Mouse (Mus musculus) liver (tissue): ENCODE results near the gene Eif1b.

Source experiments
- DNase-seq: peaks from one replicate; pipeline ENCODE4 v3.0.0-alpha.2; 2020; ENCODE audit warnings: mixed read lengths

The Eif1b gene

GRCm38 (mm10) chr9:120492010-120492399 is at the start of gene Eif1b:
Gene Eif1b, plus strand, starts transcription at chr9:120492232.
- DNase-seq: peak; percentile 34

DNA sequence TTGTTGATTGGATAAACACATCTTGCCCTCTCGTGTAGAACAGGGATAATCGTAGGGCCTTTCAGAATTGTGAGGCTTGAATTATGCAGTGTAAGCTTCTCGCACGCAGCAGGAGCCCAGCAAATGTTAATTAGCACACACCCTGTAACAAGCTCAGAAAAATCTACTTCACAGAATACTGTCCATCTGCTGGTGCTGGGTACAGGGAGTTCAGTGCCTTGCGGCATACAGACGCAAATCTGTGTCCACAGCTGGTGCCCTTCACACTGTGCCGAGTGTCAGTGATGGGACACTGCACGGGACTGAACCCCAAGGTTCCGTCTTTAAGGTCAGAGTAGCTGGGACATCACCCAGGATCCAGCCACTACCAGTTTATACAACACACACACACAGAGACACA is 47.4 kb upstream of the Eif1b start:
- no peak for DNase-seq

DNA sequence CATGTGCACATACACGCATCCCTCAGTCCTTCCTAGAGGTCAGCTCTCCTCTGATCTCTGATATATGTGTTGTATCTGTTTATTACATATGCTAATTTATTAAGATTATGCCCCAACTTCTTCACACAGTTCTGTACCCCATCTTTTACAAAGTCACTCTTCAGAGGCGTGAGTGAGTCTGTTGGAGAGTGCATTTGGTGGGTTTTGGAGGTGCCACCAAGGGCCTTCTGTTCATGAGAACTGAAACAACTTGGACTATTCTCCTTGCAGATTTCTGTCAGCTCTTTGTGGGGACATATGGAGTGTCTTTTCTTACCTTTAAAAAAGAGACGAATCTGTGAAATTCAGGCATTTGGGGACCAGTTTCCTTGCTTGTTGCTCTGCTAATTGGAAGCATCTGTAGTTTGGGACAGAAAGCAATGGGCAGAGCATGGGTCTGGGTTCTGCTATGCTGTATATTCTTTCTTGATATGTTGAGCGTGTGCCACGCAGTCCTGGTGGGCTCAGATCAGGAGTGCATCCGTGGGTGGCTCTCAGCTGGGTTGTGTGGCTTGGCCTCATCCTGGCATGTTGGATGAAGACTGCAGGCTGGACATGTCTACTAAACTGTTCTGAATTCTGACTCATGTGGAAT is 42.2 kb upstream of the Eif1b start:
- DNase-seq: no peak

- DNase-seq: no peak
Observed at GRCm38 (mm10) chr9:120455768-120456655, 36.0 kb upstream of the Eif1b start.

DNA sequence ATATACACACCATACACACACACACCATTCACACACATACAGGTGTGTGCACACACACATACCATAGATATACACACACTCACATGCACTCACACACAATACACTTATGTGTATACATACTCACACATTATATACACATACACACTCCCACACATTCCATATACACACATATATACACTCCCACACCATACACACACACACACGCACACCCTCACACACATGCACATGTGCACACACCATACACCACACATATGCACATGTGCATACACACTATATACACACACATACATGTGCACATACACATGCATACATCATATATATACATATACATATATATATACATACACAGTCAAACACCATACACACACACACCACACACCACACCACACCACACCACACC is 21.6 kb upstream of the Eif1b start:
- no peak for DNase-seq

GRCm38 (mm10) chr9:120481644-120482043 is 10.4 kb upstream of the Eif1b start:
- peak; percentile 55 for DNase-seq

- peak; percentile 16 for DNase-seq
Observed at GRCm38 (mm10) chr9:120482382-120482781, 9.7 kb upstream of the Eif1b start.

DNA sequence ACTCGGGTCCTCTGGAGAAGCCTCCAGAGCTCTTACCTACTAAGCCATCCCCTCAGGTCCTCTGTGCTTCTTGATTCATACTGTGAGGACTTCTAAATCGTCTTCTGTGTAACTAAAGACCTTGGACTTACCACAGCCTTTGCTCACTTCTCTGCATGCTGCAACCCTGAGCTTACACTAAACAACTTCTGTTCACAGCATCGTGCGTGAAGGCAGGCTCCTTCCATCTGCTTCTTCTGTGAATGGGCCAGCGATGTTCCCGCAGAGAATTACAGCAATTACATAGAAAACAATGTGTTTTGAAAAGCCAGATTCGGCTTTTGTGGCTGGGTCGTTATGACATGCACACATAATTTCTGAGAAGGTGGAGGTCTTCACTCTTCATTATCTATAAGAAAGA is 8.9 kb upstream of the Eif1b start:
- no peak for DNase-seq

DNA sequence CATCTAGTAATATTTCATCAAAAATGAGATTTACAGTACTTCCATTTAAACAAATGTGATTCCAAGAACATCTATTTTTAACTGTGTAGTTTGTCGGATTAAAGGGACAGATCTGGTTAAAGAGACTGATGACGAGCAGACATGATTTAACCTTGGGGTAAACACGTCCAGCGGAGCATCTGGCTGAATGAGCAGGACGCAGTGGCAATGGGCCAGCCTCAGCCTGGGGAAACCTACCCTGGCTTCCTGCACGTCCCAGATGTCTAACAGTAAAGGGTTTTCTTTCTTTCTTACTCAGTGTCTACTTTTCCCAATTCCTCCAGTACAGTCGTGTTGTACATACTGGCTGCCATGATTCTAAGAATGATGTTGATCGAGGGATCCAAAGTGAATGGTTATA is 5.0 kb upstream of the Eif1b start:
- no peak for DNase-seq

DNA sequence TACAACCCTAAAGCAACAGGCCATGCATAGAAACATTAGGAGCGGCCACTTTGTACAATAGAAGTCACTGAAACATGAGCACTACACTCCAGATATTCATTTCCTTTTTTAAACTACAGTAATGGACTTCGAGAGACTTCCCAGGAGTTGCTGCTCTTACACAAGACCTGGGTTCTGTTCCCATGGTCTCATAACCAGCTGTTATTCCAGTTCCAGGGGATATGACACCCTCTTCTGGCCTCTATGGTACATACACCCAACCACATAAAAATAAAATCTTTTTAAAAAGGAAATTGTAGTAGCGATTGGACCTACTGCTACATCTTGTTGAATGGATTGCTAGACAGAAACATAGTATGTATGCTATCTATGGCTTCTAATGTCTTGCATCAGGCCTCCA is 523 bp upstream of the Eif1b start:
- DNase-seq: no peak

GRCm38 (mm10) chr9:120492400-120493351 is 644 bp downstream of the Eif1b start:
- peak; percentile 89 for DNase-seq

DNA sequence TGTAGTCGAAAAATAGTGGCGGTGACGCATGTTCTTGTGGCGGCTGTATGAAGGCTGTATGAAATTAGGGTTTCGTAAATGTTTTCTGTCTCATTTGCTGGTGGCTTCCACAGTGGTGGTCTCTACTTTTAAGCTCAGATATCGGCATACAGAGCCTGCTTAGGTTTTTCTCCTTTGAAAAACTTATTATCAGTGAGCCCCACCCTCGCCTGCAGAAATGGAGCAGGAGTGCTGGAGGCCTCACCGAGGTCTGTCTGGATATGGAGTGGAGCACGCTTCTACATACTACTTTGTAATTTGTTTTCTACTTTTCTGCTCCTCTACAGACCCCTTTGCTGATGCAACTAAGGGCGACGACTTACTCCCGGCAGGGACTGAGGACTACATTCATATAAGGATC is 1.7 kb downstream of the Eif1b start:
- DNase-seq: peak; percentile 51

DNA sequence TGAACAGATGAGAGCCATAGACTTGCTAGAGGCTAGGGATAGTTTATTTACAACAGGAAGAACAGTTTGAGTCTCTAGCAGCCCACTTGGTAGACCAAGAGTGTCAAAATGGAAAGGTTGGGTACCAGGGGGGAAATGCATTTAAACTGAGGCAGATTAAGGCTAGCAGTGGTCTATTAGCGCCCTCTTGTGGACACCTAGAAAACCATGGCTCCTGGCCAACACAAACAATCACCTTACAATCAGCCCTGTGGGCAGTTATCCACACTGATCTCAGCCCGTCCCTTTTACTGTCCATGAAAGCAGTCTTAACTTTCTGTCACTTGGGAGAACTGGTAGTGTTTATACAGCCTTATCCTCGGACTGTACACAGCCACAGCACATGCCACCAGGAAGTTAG is 4.7 kb downstream of the Eif1b start:
- DNase-seq: peak; percentile 56

- DNase-seq: no peak
Observed at GRCm38 (mm10) chr9:120497983-120498382, 6.0 kb downstream of the Eif1b start.

GRCm38 (mm10) chr9:120501191-120501902 is 9.3 kb downstream of the Eif1b start:
- peak; percentile 35 for DNase-seq

- DNase-seq: peak; percentile 80
Observed at GRCm38 (mm10) chr9:120502013-120502412, 10.0 kb downstream of the Eif1b start.

GRCm38 (mm10) chr9:120504423-120504822 is 12.4 kb downstream of the Eif1b start:
- no peak for DNase-seq

DNA sequence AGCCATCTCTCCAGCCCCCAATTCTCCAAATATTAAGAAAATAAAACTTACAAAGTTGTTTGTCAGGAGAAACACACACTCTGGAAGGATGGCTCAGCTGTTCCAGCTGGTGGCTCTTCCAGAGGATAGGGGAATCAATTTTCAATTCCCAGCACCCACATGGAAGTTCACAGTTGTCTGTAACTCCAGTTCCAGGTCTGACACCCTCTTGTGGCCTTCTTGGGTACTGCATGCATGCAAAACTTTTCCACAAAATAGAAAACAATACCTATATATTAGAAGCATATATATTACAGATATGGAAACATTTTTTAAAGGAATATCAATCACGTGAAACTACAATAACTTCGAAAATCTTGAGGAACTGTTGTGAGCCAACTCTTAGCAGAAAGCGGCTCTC is 19.7 kb downstream of the Eif1b start:
- no peak for DNase-seq

GRCm38 (mm10) chr9:120516720-120517119 is 24.7 kb downstream of the Eif1b start:
- DNase-seq: no peak

DNA sequence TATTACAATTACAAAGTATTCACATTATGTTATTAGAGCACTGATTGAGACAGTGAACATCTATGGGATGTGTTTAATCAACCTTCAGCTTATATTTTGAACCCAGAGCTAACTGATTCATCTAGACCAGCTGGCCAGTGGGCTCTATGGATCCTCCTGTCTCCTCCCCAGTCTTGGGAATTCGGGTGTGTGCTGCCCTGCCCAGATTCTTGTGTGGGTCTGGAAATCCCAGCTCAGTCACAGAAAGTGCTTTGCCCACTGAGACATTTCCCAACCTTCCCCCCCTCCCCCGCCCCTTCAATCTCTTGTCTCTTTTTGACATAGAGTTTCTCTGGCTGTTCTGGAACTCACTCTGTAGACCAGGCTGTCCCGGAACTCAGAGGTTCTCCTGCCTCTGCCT is 26.9 kb downstream of the Eif1b start:
- DNase-seq: no peak

DNA sequence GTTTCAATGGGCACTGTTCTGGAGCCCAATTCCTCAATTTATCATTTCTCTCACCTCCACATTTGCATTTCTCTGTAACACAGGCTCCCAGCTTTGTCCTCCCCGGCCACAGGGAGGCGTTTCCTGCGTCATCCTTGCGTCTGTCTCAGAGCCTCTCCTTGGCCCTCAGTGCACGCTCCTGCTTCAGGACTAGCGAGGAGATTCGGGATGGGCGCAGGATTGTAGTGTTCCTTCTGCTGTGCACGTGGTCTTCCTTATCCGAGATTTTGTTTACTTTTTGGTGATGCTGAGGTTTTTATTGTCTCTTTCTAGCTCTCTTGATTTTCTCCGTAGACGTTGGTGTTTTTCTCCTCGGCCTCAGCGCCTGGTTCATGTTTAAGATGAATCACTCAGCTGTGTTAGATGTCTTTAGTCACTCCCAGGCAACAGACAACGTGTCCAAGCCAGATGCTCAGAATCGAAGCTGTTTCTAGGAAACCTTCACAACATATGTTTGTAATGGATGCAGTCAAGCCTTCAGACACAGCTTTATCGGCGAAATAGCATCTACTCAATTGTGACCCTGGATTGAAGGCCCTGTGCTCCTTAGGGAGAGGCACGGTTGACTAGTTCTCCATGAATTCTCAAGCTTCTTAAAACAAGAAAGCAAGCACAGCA is 27.6 kb downstream of the Eif1b start:
- no peak for DNase-seq

DNA sequence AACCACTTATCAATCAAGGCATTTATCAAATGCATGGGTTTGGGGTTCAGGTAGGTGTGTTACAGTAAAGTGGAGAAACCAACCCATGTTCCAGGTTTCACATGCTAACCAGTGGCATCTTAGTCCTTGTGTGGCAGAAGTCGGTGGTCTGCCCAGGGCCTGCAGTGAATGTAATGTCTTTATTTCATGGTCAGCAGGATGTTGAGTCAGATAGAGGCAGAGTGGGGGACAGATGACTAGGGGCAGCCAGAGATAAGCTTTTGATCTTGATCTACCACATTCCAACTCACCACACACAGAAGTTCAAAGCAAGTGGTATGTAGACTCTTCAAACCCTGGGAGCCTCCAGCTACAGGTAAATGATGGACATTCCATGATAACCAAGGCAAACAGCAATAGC is 29.1 kb downstream of the Eif1b start:
- DNase-seq: no peak
